Mouse (Mus musculus): ENCODE measurements around the gene Bhlha9. TPM values are rescaled to one million over a fixed set of nuclear protein-coding genes. Genes with fewer than 3 reads are reported as not detected.

The Bhlha9 gene
- polyA plus RNA-seq, 1 experiment from 2014 or later: 0.91 TPM

DNA sequence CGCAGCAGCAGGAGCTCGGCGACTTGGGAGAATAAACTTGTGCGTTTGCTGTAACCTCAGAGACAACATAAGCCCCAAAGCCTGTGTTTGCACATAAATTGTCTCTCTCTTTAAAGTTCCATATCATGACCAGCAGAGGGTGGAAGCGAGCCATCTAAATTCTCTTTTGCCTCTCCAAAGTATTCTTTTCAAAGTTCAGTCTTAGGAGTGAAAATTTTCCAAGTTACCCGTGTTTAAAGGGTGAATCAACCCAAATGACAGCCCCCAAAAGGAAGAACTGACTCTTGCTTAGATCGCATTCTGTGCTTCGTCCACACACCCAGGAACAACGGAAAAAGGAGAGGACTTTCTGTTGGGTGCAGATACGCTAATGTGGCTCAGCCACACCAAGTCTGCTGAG lies 17.2 kb upstream of the Bhlha9 start:
- H3K27me3 ChIP-seq (ENCODE audit: control insufficient read depth, insufficient read depth, low read length): no peaks in the 10 kb centered on the region
- peak overlapping the region; percentile 38; the same call in 1 of the 2 replicates for H3K4me2 ChIP-seq (replicated peaks)
- H3K4me3 ChIP-seq (replicated peaks; ENCODE audit: low read length): no peak overlapping the region
- H3K36me3 ChIP-seq (replicated peaks; ENCODE audit: control insufficient read depth, insufficient read depth): no peaks in the 10 kb centered on the region
- no peak overlapping the region for H3K27ac ChIP-seq
- H3K4me1 ChIP-seq (replicated peaks; ENCODE audit: control insufficient read depth, insufficient read depth, low read length): no peaks in the 10 kb centered on the region
- DNase-seq (ENCODE audit: low spot score): peak; percentile 84
- WGBS: 10% methylated on average over 10 of the region's 10 CpGs
- ATAC-seq (ENCODE audit: low FRiP score): no peak
- no peaks in the 10 kb centered on the region for H3K9me3 ChIP-seq (ENCODE audit: control insufficient read depth, low read length)
- no peak overlapping the region for H3K9ac ChIP-seq

DNA sequence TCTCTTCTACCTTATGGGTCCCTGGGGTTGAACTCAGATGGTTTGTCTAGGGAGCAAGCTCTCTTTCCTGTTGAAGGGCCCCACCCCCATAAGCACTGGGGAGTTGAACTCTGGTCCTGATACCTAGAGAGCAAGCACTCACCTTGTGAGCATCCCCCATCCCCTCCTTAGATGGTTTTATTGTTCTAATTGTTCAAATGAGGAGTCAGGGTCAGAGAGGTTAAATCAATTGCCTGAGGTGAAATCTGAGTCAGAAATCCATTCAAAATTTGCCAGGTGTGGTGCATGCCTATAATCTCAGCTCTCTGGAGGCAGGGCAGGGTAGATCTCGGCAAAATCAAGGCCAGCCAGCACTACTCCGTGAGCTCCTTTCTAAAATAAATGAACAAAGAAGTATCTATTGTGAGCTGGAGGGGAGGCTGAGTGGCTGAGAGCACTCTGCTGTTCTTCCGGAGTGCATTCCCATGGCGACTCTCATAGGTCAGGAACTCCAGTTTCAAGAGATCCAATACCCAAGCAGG lies 14.8 kb upstream of the Bhlha9 start:
- H3K4me2 ChIP-seq (replicated peaks): no peak overlapping the region
- H3K27me3 ChIP-seq (ENCODE audit: control insufficient read depth, insufficient read depth, low read length): no peaks in the 10 kb centered on the region
- H3K9me3 ChIP-seq (ENCODE audit: control insufficient read depth, low read length): no peaks in the 10 kb centered on the region
- no peaks in the 10 kb centered on the region for H3K4me1 ChIP-seq (replicated peaks; ENCODE audit: control insufficient read depth, insufficient read depth, low read length)
- no peak for DNase-seq (ENCODE audit: low spot score)
- H3K4me3 ChIP-seq (replicated peaks; ENCODE audit: low read length): no peak overlapping the region
- no peak for ATAC-seq (ENCODE audit: low FRiP score)
- H3K27ac ChIP-seq: no peak overlapping the region
- H3K36me3 ChIP-seq (replicated peaks; ENCODE audit: control insufficient read depth, insufficient read depth): no peaks in the 10 kb centered on the region
- no peak overlapping the region for H3K9ac ChIP-seq
- 35% methylated on average over 4 of the region's 4 CpGs for WGBS

DNA sequence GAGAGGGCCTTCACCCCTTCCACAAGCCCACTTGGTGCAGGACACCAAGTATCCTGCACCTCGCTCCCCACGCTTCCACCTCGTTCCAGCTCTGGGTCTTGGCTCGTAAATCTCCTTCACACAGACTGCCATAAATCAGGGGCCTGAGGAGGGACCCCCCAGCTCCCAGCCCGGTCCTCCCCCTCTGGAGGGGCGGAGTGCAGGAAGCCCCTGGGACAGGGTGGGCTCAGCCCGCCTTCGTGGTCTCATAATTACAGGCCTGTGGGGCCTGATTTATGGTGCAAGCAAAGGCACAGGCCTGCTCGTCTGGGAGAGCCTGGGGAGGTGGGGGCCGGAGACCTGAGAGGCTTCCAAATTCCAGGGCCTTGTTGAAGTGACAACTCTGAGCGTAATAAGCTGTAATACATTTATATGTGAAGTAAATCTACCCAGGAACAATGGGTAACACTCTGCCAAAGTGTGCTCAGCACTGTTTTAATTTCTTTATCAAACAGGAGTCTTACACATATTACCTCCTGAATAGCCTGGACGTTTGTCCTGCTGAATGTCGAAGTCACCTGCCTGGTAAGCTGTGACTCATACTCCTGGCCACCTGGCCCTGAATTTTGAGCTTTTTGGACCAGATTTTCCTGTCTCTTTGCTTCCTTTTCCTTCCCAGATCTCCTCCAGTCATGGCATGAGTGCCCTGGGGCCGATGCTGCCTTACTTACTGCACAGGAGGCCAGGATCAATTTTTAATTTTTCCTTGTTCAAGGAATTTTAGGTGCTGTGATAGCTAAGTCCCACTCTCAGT lies 12.9 kb upstream of the Bhlha9 start:
- no peak for ATAC-seq (ENCODE audit: low FRiP score)
- Histone ChIP-seq H3K9ac (no peak overlapping the region), H3K4me3 (replicated peaks; ENCODE audit: low read length) (no peak overlapping the region), H3K4me2 (replicated peaks) (no peak overlapping the region), H3K4me1 (replicated peaks; ENCODE audit: control insufficient read depth, insufficient read depth, low read length) (no peaks in the 10 kb centered on the region), H3K27ac (no peak overlapping the region), H3K36me3 (replicated peaks; ENCODE audit: control insufficient read depth, insufficient read depth) (no peaks in the 10 kb centered on the region), H3K9me3 (ENCODE audit: control insufficient read depth, low read length) (no peaks in the 10 kb centered on the region), H3K27me3 (ENCODE audit: control insufficient read depth, insufficient read depth, low read length) (peaks cover 7% of the 10 kb centered on the region; the same call in 1 of the 2 replicates)
- no peak for DNase-seq (ENCODE audit: low spot score)
- WGBS: 65% methylated on average over 14 of the region's 14 CpGs

DNA sequence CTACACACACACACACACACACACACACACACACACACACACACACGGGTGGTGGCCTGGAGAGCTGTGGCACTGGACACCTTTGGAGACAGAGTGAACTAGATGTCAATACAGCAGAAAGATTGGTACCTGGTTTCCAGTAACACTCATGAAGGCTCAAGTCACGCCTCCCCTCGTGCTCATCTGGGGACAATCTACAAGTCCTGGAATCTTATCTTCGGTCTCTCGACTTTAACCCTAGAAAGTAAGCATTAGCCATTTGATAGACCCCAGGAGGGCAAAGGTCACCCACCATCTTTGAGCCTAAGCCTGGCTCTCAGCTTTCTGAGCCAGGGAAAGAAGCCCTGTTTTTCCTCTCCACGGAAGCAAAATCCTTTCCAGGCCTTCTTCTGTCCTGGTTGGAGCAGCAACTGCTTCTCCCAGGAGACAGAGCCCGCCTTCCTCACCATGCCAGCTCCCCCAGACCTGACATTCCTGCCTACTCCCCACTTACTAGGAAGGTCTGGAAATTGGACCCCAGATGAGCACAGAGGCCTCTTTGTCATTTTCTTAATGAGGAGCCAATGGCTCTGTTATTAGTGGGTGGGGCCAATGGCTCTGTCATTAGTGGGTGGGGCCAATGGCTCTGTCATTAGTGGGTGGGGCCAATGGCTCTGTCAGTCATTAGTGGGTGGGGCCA lies 10.3 kb upstream of the Bhlha9 start:
- no peaks in the 10 kb centered on the region for H3K36me3 ChIP-seq (replicated peaks; ENCODE audit: control insufficient read depth, insufficient read depth)
- H3K27me3 ChIP-seq (ENCODE audit: control insufficient read depth, insufficient read depth, low read length): peaks cover 27% of the 10 kb centered on the region
- WGBS: 75% methylated on average over 7 of the region's 7 CpGs
- ATAC-seq (ENCODE audit: low FRiP score) (no peak), DNase-seq (ENCODE audit: low spot score) (no peak)
- peaks cover 6% of the 10 kb centered on the region; the same call in 1 of the 2 replicates for H3K4me1 ChIP-seq (replicated peaks; ENCODE audit: control insufficient read depth, insufficient read depth, low read length)
- no peaks in the 10 kb centered on the region for H3K9me3 ChIP-seq (ENCODE audit: control insufficient read depth, low read length)
- H3K4me2 ChIP-seq (replicated peaks): no peak overlapping the region
- no peak overlapping the region for H3K9ac ChIP-seq
- H3K4me3 ChIP-seq (replicated peaks; ENCODE audit: low read length): no peak overlapping the region
- H3K27ac ChIP-seq: no peak overlapping the region

DNA sequence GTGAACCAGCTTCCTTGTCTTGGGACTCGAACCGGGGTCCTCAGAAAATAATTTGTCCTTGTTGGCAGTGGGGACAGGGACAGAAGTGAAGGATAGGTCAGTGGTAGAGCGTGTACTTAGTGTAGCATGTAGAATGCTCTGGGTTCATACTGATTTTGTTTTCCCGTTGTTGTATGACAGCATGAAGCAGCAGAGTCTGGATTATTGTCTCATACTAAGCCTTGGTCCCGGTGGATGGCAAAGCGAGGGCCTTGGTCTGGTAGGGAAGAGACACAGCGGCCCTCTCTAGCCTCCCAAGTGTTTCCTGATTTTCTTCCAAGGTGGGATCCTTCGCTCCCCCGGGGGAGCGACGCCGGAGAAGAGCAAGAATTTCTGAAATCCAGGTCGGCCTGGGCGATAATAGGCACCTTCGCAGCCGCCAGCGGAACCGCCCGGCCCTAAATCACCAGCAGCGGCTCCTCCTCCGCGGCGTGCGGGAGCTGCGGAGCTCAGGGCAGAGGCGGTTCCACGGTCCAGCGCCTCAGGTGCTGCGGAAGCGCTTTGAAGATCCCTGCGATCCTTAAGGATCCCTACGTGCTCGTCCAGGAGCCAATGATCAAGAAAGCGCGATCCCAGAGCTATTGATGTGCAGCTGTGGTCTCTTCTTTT lies 6.1 kb upstream of the Bhlha9 start:
- WGBS: 9% methylated on average over 35 of the region's 35 CpGs
- H3K9ac ChIP-seq: peak overlapping the region; percentile 60
- no peak overlapping the region for H3K27ac ChIP-seq
- DNase-seq (ENCODE audit: low spot score) (no peak), ATAC-seq (ENCODE audit: low FRiP score) (no peak; the same call in 1 of the 2 replicates)
- H3K4me1 ChIP-seq (replicated peaks; ENCODE audit: control insufficient read depth, insufficient read depth, low read length): peaks cover 6% of the 10 kb centered on the region; the same call in 1 of the 2 replicates
- peaks cover 56% of the 10 kb centered on the region for H3K27me3 ChIP-seq (ENCODE audit: control insufficient read depth, insufficient read depth, low read length)
- no peaks in the 10 kb centered on the region for H3K9me3 ChIP-seq (ENCODE audit: control insufficient read depth, low read length)
- H3K36me3 ChIP-seq (replicated peaks; ENCODE audit: control insufficient read depth, insufficient read depth): no peaks in the 10 kb centered on the region
- peak overlapping the region; percentile 73 for H3K4me2 ChIP-seq (replicated peaks)
- peak overlapping the region; percentile 39 for H3K4me3 ChIP-seq (replicated peaks; ENCODE audit: low read length)

DNA sequence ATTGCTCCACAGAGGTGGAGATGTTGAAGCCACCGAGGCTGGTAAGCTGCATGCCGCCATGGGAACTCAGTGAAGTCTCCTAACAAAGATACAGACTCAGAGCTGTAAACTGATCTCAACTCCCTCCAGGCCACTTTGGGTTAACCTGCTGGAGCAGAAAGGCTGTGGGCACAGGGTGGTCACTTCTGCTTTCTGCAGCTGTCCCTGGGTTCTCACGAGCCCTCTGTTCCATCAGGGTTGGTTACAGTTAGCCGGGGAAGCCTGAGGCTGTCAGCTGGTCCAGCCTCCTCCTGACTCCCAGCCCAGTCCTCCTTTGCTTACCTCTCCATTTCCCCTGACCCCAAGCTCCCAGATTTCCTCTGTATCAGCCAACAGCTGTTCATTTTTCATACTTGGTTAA lies 4.5 kb upstream of the Bhlha9 start:
- ATAC-seq (ENCODE audit: low FRiP score) (no peak), DNase-seq (ENCODE audit: low spot score) (no peak)
- H3K27me3 ChIP-seq (ENCODE audit: control insufficient read depth, insufficient read depth, low read length): peaks cover 73% of the 10 kb centered on the region
- H3K4me1 ChIP-seq (replicated peaks; ENCODE audit: control insufficient read depth, insufficient read depth, low read length): peaks cover 12% of the 10 kb centered on the region; the same call in 1 of the 2 replicates
- 36% methylated on average over 4 of the region's 4 CpGs for WGBS
- no peaks in the 10 kb centered on the region for H3K9me3 ChIP-seq (ENCODE audit: control insufficient read depth, low read length)
- no peak overlapping the region for H3K4me3 ChIP-seq (replicated peaks; ENCODE audit: low read length)
- H3K36me3 ChIP-seq (replicated peaks; ENCODE audit: control insufficient read depth, insufficient read depth): no peaks in the 10 kb centered on the region
- no peak overlapping the region for H3K9ac ChIP-seq
- no peak overlapping the region for H3K27ac ChIP-seq
- H3K4me2 ChIP-seq (replicated peaks): no peak overlapping the region

DNA sequence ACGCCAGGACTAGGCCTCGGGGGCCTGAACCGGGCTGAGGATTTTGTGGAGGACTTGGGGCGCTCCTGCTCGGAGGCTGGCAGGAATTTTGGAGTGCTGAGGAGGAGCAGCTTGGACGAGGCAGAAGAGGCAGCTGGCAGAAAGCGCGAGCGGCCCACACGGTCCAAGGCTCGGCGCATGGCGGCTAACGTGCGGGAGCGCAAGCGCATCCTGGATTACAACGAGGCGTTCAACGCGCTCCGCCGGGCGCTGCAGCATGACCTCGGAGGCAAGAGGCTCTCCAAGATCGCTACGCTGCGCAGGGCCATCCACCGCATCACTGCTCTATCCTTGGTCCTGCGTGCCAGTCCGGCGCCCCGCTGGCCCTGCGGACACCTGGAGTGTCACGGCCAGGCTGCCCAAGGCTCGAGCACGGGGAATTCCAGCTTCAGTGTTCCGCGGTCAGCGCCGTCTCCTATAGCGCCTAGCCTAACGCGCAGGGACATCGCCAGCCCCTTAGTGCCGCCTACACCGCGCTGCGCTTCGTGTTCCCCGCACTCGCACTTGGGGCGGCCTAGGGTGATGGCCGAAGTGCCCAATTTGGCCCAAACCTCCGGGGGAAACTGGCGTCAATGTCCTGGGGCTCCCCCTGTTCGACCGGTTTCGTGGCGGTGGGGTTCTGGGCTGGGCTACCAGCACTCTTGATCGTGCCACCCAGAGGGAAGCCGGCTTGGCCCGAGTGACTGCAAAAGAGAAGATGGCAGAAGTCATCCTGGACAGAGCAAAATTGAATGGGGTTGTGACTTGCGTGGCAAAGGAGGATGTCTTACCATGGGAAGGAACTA lies 503 bp downstream of the Bhlha9 start:
- ATAC-seq (ENCODE audit: low FRiP score) (peak; percentile 53; the same call in 1 of the 2 replicates), DNase-seq (ENCODE audit: low spot score) (peak; percentile 46)
- Histone ChIP-seq H3K27ac (no peak overlapping the region), H3K4me2 (replicated peaks) (peak overlapping the region; percentile 81), H3K4me1 (replicated peaks; ENCODE audit: control insufficient read depth, insufficient read depth, low read length) (0 out of 2 replicates have a peak, but pooled peaks cover 8% of the 10 kb centered on the region), H3K9ac (peak overlapping the region; percentile 68), H3K4me3 (replicated peaks; ENCODE audit: low read length) (peak overlapping the region; percentile 40), H3K27me3 (ENCODE audit: control insufficient read depth, insufficient read depth, low read length) (peaks cover 62% of the 10 kb centered on the region), H3K36me3 (replicated peaks; ENCODE audit: control insufficient read depth, insufficient read depth) (no peaks in the 10 kb centered on the region), H3K9me3 (ENCODE audit: control insufficient read depth, low read length) (no peaks in the 10 kb centered on the region)
- WGBS: 3% methylated on average over 64 of the region's 64 CpGs

DNA sequence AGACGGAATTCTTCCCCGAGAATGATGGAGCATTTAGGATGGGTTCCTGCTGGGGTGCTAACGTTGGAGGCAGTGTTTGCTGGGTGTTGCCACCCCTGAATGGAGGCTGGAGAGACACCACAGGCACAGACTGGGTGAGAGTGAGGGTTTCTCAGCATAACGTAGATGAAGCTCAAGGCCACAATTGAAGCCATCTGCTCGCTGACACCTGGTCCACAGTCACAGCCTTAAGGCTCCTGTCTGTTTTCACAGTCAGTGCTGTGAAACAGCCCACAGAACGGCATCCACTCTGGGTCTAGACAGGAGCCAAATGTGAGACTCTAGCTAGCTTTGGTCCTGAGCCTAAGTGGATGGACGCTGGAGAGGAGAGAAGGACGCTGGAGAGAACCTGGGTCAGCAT lies 1.9 kb downstream of the Bhlha9 start:
- no peaks in the 10 kb centered on the region for H3K36me3 ChIP-seq (replicated peaks; ENCODE audit: control insufficient read depth, insufficient read depth)
- H3K27me3 ChIP-seq (ENCODE audit: control insufficient read depth, insufficient read depth, low read length): peaks cover 54% of the 10 kb centered on the region
- H3K9me3 ChIP-seq (ENCODE audit: control insufficient read depth, low read length): no peaks in the 10 kb centered on the region
- H3K4me3 ChIP-seq (replicated peaks; ENCODE audit: low read length): no peak overlapping the region
- H3K27ac ChIP-seq: no peak overlapping the region
- no peak overlapping the region for H3K4me2 ChIP-seq (replicated peaks)
- 62% methylated on average over 8 of the region's 8 CpGs for WGBS
- no peak overlapping the region for H3K9ac ChIP-seq
- H3K4me1 ChIP-seq (replicated peaks; ENCODE audit: control insufficient read depth, insufficient read depth, low read length): 0 out of 2 replicates have a peak, but pooled peaks cover 8% of the 10 kb centered on the region
- DNase-seq (ENCODE audit: low spot score): no peak
- no peak for ATAC-seq (ENCODE audit: low FRiP score)

All from hindbrain, embryonic 14.5 days (tissue).